Comparison of ENCODE assay signal across 8 mouse cellular contexts in the genomic region with DNA sequence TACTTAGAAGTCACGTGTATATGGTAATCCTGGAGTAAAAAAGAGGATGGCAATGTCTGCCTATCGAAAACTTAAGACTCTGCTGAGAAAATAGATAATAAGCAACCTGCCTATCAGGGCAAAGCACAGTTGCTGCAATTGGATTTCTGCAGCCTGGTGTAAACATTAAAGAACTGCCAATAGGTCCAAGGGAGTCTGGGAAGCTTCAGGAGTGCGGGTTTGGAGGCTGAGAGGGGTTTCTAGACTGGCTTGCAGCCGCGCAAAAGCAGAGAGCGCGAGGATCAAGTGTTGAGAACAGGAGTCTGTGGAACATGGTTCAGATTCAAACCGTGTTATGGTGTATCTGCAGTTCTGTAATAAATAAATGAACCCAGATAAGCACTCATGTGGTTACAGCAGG. TPM values are rescaled to one million over a fixed set of nuclear protein-coding genes. Genes with fewer than 3 reads are reported as not detected.
DNase-seq lines count a peak whose midpoint lies in the region; ATAC-seq and TF ChIP-seq lines count a peak whose summit lies in the region.

No protein-coding gene starts in this region.

- no peak for DNase-seq in kidney, adult 18-20 months
- no peak for DNase-seq in hindbrain, embryonic 10.5 days (ENCODE audit: low spot score)
- DNase-seq in midbrain, embryonic 10.5 days (ENCODE audit: low spot score): no peak
- DNase-seq in spleen, postnatal 14 days (ENCODE audit: low spot score in 2 of 2): no peak
- DNase-seq in urinary bladder, adult 2 months (ENCODE audit: low spot score): no peak
- DNase-seq in spleen, postnatal 36 days (ENCODE audit: low spot score in 2 of 2): no peak

- 10% methylated on average over 8 of the region's 8 CpGs for WGBS in kidney, embryonic 16.5 days
- WGBS in hindbrain, embryonic 10.5 days: 17% methylated on average over 8 of the region's 8 CpGs
- WGBS in midbrain, embryonic 10.5 days: 11% methylated on average over 8 of the region's 8 CpGs

- H3K27ac ChIP-seq in kidney, embryonic 16.5 days (ENCODE audit: low read length): peak overlapping the region; percentile 100
- H3K27ac ChIP-seq in cortical plate, adult 2 months (ENCODE audit: insufficient read depth, low read length): no peak overlapping the region
- H3K27ac ChIP-seq in hindbrain, embryonic 10.5 days: peak overlapping the region; percentile 97
- H3K27ac ChIP-seq in midbrain, embryonic 10.5 days (replicated peaks): peak overlapping the region; percentile 96

- TF ChIP-seq POLR2A in cortical plate, adult 2 months (IDR thresholded peaks at IDR 0.05; ENCODE audit: extremely low read depth, insufficient read depth, low read length): no peak

- H3K27me3 ChIP-seq in kidney, embryonic 16.5 days (ENCODE audit: insufficient read depth, low read length): no peaks in the 10 kb centered on the region
- H3K27me3 ChIP-seq in hindbrain, embryonic 10.5 days (ENCODE audit: insufficient read depth, poor library complexity, severe bottlenecking): no peaks in the 10 kb centered on the region
- H3K27me3 ChIP-seq in midbrain, embryonic 10.5 days (ENCODE audit: low read depth, poor library complexity, severe bottlenecking): peaks cover 8% of the 10 kb centered on the region; the same call in 1 of the 2 replicates

- no peaks in the 10 kb centered on the region for H3K9me3 ChIP-seq in kidney, embryonic 16.5 days (ENCODE audit: low read length)
- no peaks in the 10 kb centered on the region for H3K9me3 ChIP-seq in hindbrain, embryonic 10.5 days
- no peaks in the 10 kb centered on the region for H3K9me3 ChIP-seq in midbrain, embryonic 10.5 days (replicated peaks)

- peak overlapping the region; percentile 96 for H3K9ac ChIP-seq in kidney, embryonic 16.5 days (replicated peaks; ENCODE audit: low read length)

- H3K4me2 ChIP-seq in kidney, embryonic 16.5 days (replicated peaks; ENCODE audit: low read depth, low read length): peak overlapping the region; percentile 91

- 0 out of 2 replicates have a peak, but pooled peaks cover 4% of the 10 kb centered on the region for H3K36me3 ChIP-seq in kidney, embryonic 16.5 days (ENCODE audit: insufficient read depth, low read length)
- H3K36me3 ChIP-seq in hindbrain, embryonic 10.5 days: no peaks in the 10 kb centered on the region
- no peaks in the 10 kb centered on the region for H3K36me3 ChIP-seq in midbrain, embryonic 10.5 days

- H3K4me1 ChIP-seq in kidney, embryonic 16.5 days (ENCODE audit: insufficient read depth, low read length): peaks cover 9% of the 10 kb centered on the region; the same call in 1 of the 2 replicates
- H3K4me1 ChIP-seq in cortical plate, adult 2 months (ENCODE audit: control insufficient read depth, insufficient read depth, low read length): no peaks in the 10 kb centered on the region
- peaks cover 15% of the 10 kb centered on the region for H3K4me1 ChIP-seq in hindbrain, embryonic 10.5 days (replicated peaks)
- H3K4me1 ChIP-seq in midbrain, embryonic 10.5 days: peaks cover 16% of the 10 kb centered on the region

- H3K4me3 ChIP-seq in kidney, embryonic 16.5 days (ENCODE audit: low read length): peak overlapping the region; percentile 84
- H3K4me3 ChIP-seq in cortical plate, adult 2 months (ENCODE audit: insufficient read depth, low read length): peak overlapping the region; percentile 66
- peak overlapping the region; percentile 83 for H3K4me3 ChIP-seq in hindbrain, embryonic 10.5 days
- H3K4me3 ChIP-seq in midbrain, embryonic 10.5 days: peak overlapping the region; percentile 84

- TF ChIP-seq CTCF in cortical plate, adult 2 months (IDR thresholded peaks at IDR 0.05; ENCODE audit: extremely low read depth, insufficient read depth, low read length): no peak

- ATAC-seq in kidney, embryonic 16.5 days (ENCODE audit: low FRiP score, low TSS enrichment): peak; percentile 21

RNA-seq across cellular contexts. Expression of gene Kdelc2, which starts 1.0 kb away (rescaled TPM):
- 30.4 and 34.1 TPM in 2 replicates for polyA plus RNA-seq in kidney, embryonic 16.5 days (2015; fragmentation: Nextera tagmentation; extraction: Ambion mirVana)
- polyA plus RNA-seq in cortical plate, adult 2 months (2012; rRNA removed): 3.8 and 4.2 TPM in 2 replicates
- 8.6 and 10.9 TPM in 2 replicates for polyA plus RNA-seq in hindbrain, embryonic 10.5 days (2016; fragmentation: Nextera tagmentation; extraction: Ambion mirVana)
- polyA plus RNA-seq in midbrain, embryonic 10.5 days (2016; fragmentation: Nextera tagmentation; extraction: Ambion mirVana): 9.4 and 10.6 TPM in 2 replicates
- 14.1 and 22.2 TPM in 2 replicates for polyA plus RNA-seq in urinary bladder, adult 2 months (2012; rRNA removed)

RNA-seq across cellular contexts. Expression of gene 4930550C14Rik, which starts 17.3 kb away (rescaled TPM):
- polyA plus RNA-seq in kidney, embryonic 16.5 days (2015; fragmentation: Nextera tagmentation; extraction: Ambion mirVana): 2.6 and 2.7 TPM in 2 replicates
- 0.50 and 0.93 TPM in 2 replicates for polyA plus RNA-seq in cortical plate, adult 2 months (2012; rRNA removed)
- 0.25 and 0.27 TPM in 2 replicates for polyA plus RNA-seq in hindbrain, embryonic 10.5 days (2016; fragmentation: Nextera tagmentation; extraction: Ambion mirVana)
- 0.21 and 0.25 TPM in 2 replicates for polyA plus RNA-seq in midbrain, embryonic 10.5 days (2016; fragmentation: Nextera tagmentation; extraction: Ambion mirVana)
- polyA plus RNA-seq in urinary bladder, adult 2 months (2012; rRNA removed): 1.1 and 1.7 TPM in 2 replicates
